Mouse (Mus musculus) liver (tissue): Measurements from ENCODE around the gene Pofut1.

ENCODE experiments used
- DNase-seq: peaks from one replicate; pipeline ENCODE4 v3.0.0-alpha.2; 2020; ENCODE audit warnings: mixed read lengths

Pofut1 gene

GRCm38 (mm10) chr2:153290938-153291928 is 49.9 kb downstream of the Pofut1 start, which contains the start of gene Kif3b:
Gene Kif3b (plus strand): TSS chr2:153291413.
- DNase-seq, result peak; percentile 86

- DNase-seq, result peak; percentile 66
Measured at GRCm38 (mm10) chr2:153292305-153292861, 51.0 kb downstream of the Pofut1 start.

GRCm38 (mm10) chr2:153295196-153295595 is 53.9 kb downstream of the Pofut1 start:
- no peak for DNase-seq

GRCm38 (mm10) chr2:153297771-153298170 is 56.4 kb downstream of the Pofut1 start:
- no peak for DNase-seq

GRCm38 (mm10) chr2:153298460-153298859 is 57.1 kb downstream of the Pofut1 start:
- no peak for DNase-seq

- no peak for DNase-seq
Measured at GRCm38 (mm10) chr2:153298863-153299262, 57.5 kb downstream of the Pofut1 start.

GRCm38 (mm10) chr2:153301123-153301522 is 59.8 kb downstream of the Pofut1 start:
- DNase-seq, result no peak

GRCm38 (mm10) chr2:153305240-153305639 is 63.9 kb downstream of the Pofut1 start:
- DNase-seq, result no peak

GRCm38 (mm10) chr2:153308586-153308985 is 67.3 kb downstream of the Pofut1 start:
- no peak for DNase-seq

GRCm38 (mm10) chr2:153309106-153309505 is 67.8 kb downstream of the Pofut1 start:
- no peak for DNase-seq

- no peak for DNase-seq
Measured at GRCm38 (mm10) chr2:153310228-153310627, 68.9 kb downstream of the Pofut1 start.

GRCm38 (mm10) chr2:153312884-153313283 is 71.6 kb downstream of the Pofut1 start:
- no peak for DNase-seq

- no peak for DNase-seq
Measured at GRCm38 (mm10) chr2:153318408-153318807, 77.1 kb downstream of the Pofut1 start.

GRCm38 (mm10) chr2:153319036-153319643 is 77.8 kb downstream of the Pofut1 start:
- DNase-seq, result no peak
